Mouse (Mus musculus) liver, embryonic 16.5 days (tissue): ENCODE data around the gene Sh3bgrl2. TPM values are rescaled to one million over a fixed set of nuclear protein-coding genes. Genes with fewer than 3 reads are reported as not detected.
A peak's percentile ranks its signal among the peaks of the same experiment; 100 is the strongest.

Source experiments
- ATAC-seq: fragments of 200-750 bp; cut with Nextera tagmentation; 2 replicates; pipeline ENCODE4 v1.8.0; 2017; ENCODE audit warnings: low read depth, mild to moderate bottlenecking, moderate number of reproducible peaks, moderate library complexity
- H3K27ac ChIP-seq: fragments of 300-500 bp; sonication (generic); 2 replicates; pipeline ENCODE4 v1.5.1; 2014; ENCODE audit warnings: mild to moderate bottlenecking, low read length
- H3K27me3 ChIP-seq: fragments of 300-500 bp; sonication (generic); 2 replicates; pipeline ENCODE4 v1.6.1; 2014; ENCODE audit warnings: low read depth, low read length, mixed read lengths; ENCODE audit not compliant: control insufficient read depth, insufficient read depth
- H3K36me3 ChIP-seq: fragments of 300-500 bp; sonication (generic); 2 replicates; pipeline ENCODE4 v1.6.1; 2014; ENCODE audit warnings: mild to moderate bottlenecking; ENCODE audit not compliant: control insufficient read depth, insufficient read depth
- H3K4me1 ChIP-seq: fragments of 300-500 bp; sonication (generic); 2 replicates; pipeline ENCODE4 v1.6.1; 2014; ENCODE audit warnings: low read depth, low read length, mixed read lengths; ENCODE audit not compliant: control insufficient read depth
- H3K4me2 ChIP-seq: fragments of 300-500 bp; sonication (generic); 2 replicates; pipeline ENCODE4 v1.6.1; 2014; ENCODE audit warnings: low read depth, low read length, mixed read lengths
- H3K4me3 ChIP-seq: fragments of 300-500 bp; sonication (generic); 2 replicates; pipeline ENCODE4 v1.5.1; 2014; ENCODE audit warnings: low read depth, mild to moderate bottlenecking, low read length
- H3K9ac ChIP-seq: fragments of 300-500 bp; sonication (generic); 2 replicates; pipeline ENCODE4 v1.6.1; 2014; ENCODE audit warnings: low read depth, low read length
- H3K9me3 ChIP-seq: fragments of 300-500 bp; sonication (generic); replicated peaks from 2 replicates; pipeline ENCODE4 v1.6.1; 2016; ENCODE audit warnings: low read length; ENCODE audit not compliant: control insufficient read depth
- WGBS: fragments of 180-500 bp; shearing (Covaris S2); extraction: QIAGEN DNeasy Blood & Tissue Kit; methylation state at CpG from one replicate; pipeline ENCODE4 v1.1.7; 2014; ENCODE audit not compliant: insufficient replicate concordance; 5-methylcytosine and 5-hydroxymethylcytosine counted together
- polyA plus RNA-seq: library from polyadenylated mRNA; unstranded; fragments of >200 nt; fragmentation: Nextera tagmentation; extraction: Ambion mirVana; gene quantifications from 2 replicates; pipeline ENCODE4 v1.2.1, GENCODE M21; 2015

The Sh3bgrl2 gene
- polyA plus RNA-seq, 1 experiment from 2014 or later: 13.9 TPM

- H3K27ac ChIP-seq: no peak overlapping the region
- no peak overlapping the region for H3K4me2 ChIP-seq
- no peak for ATAC-seq
- 60% methylated on average over 2 of the region's 2 CpGs for WGBS
- H3K27me3 ChIP-seq: no peaks in the 10 kb centered on the region
- H3K36me3 ChIP-seq: no peaks in the 10 kb centered on the region
- no peak overlapping the region for H3K9ac ChIP-seq
- no peaks in the 10 kb centered on the region for H3K4me1 ChIP-seq
- H3K4me3 ChIP-seq: no peak overlapping the region
- no peaks in the 10 kb centered on the region for H3K9me3 ChIP-seq
Observed at GRCm38 (mm10) chr9:83555580-83555979, 7.5 kb downstream of the Sh3bgrl2 start.

GRCm38 (mm10) chr9:83556236-83556635 lies 8.1 kb downstream of the Sh3bgrl2 start:
- WGBS: 32% methylated on average over 6 of the region's 6 CpGs
- no peak overlapping the region for H3K9ac ChIP-seq
- H3K27ac ChIP-seq: no peak overlapping the region
- H3K4me2 ChIP-seq: no peak overlapping the region
- ATAC-seq: no peak
- H3K36me3 ChIP-seq: no peaks in the 10 kb centered on the region
- no peaks in the 10 kb centered on the region for H3K27me3 ChIP-seq
- H3K9me3 ChIP-seq: no peaks in the 10 kb centered on the region
- no peaks in the 10 kb centered on the region for H3K4me1 ChIP-seq
- H3K4me3 ChIP-seq: no peak overlapping the region

GRCm38 (mm10) chr9:83556780-83557771 lies 8.9 kb downstream of the Sh3bgrl2 start:
- Histone ChIP-seq H3K27me3 (no peaks in the 10 kb centered on the region), H3K4me2 (no peak overlapping the region), H3K27ac (no peak overlapping the region), H3K4me3 (no peak overlapping the region), H3K9ac (no peak overlapping the region), H3K9me3 (no peaks in the 10 kb centered on the region), H3K36me3 (no peaks in the 10 kb centered on the region), H3K4me1 (no peaks in the 10 kb centered on the region)
- no peak for ATAC-seq
- WGBS: 47% methylated on average over 10 of the region's 10 CpGs

GRCm38 (mm10) chr9:83560670-83561069 lies 12.5 kb downstream of the Sh3bgrl2 start:
- Histone ChIP-seq H3K27ac (no peak overlapping the region), H3K4me3 (no peak overlapping the region), H3K27me3 (no peaks in the 10 kb centered on the region), H3K9ac (no peak overlapping the region), H3K4me2 (no peak overlapping the region), H3K9me3 (no peaks in the 10 kb centered on the region), H3K4me1 (peaks cover under 1% of the 10 kb centered on the region; the same call in 1 of the 2 replicates), H3K36me3 (no peaks in the 10 kb centered on the region)
- 51% methylated on average over 4 of the region's 4 CpGs for WGBS
- ATAC-seq: no peak

- Histone ChIP-seq H3K4me2 (no peak overlapping the region), H3K9me3 (no peaks in the 10 kb centered on the region), H3K4me1 (peaks cover 4% of the 10 kb centered on the region; the same call in 1 of the 2 replicates), H3K27ac (no peak overlapping the region), H3K36me3 (no peaks in the 10 kb centered on the region), H3K4me3 (no peak overlapping the region), H3K9ac (no peak overlapping the region), H3K27me3 (no peaks in the 10 kb centered on the region)
- 73% methylated on average over 7 of the region's 7 CpGs for WGBS
- no peak for ATAC-seq
Observed at GRCm38 (mm10) chr9:83562889-83563288, 14.8 kb downstream of the Sh3bgrl2 start.

GRCm38 (mm10) chr9:83563808-83564549 lies 15.9 kb downstream of the Sh3bgrl2 start:
- no peak overlapping the region for H3K4me2 ChIP-seq
- H3K4me1 ChIP-seq: peaks cover 4% of the 10 kb centered on the region; the same call in 1 of the 2 replicates
- H3K9me3 ChIP-seq: no peaks in the 10 kb centered on the region
- no peaks in the 10 kb centered on the region for H3K27me3 ChIP-seq
- no peak overlapping the region for H3K27ac ChIP-seq
- 50% methylated on average over 16 of the region's 16 CpGs for WGBS
- H3K4me3 ChIP-seq: no peak overlapping the region
- H3K36me3 ChIP-seq: no peaks in the 10 kb centered on the region
- no peak overlapping the region for H3K9ac ChIP-seq
- ATAC-seq: no peak

GRCm38 (mm10) chr9:83564934-83565652 lies 17.0 kb downstream of the Sh3bgrl2 start:
- no peak for ATAC-seq
- Histone ChIP-seq H3K27ac (no peak overlapping the region), H3K4me1 (peaks cover 5% of the 10 kb centered on the region), H3K36me3 (no peaks in the 10 kb centered on the region), H3K9me3 (no peaks in the 10 kb centered on the region), H3K4me2 (no peak overlapping the region), H3K4me3 (no peak overlapping the region), H3K27me3 (no peaks in the 10 kb centered on the region), H3K9ac (no peak overlapping the region)
- WGBS: 53% methylated on average over 13 of the region's 13 CpGs

- 27% methylated on average over 6 of the region's 6 CpGs for WGBS
- no peak overlapping the region for H3K9ac ChIP-seq
- no peak overlapping the region for H3K4me3 ChIP-seq
- H3K27me3 ChIP-seq: no peaks in the 10 kb centered on the region
- no peak overlapping the region for H3K4me2 ChIP-seq
- peaks cover 7% of the 10 kb centered on the region for H3K4me1 ChIP-seq
- no peaks in the 10 kb centered on the region for H3K36me3 ChIP-seq
- peak; percentile 41 for ATAC-seq
- no peaks in the 10 kb centered on the region for H3K9me3 ChIP-seq
- no peak overlapping the region for H3K27ac ChIP-seq
Observed at GRCm38 (mm10) chr9:83566141-83566540, 18.0 kb downstream of the Sh3bgrl2 start.
